Mouse (Mus musculus) R1 (cell line): Measurements from ENCODE around the gene Ncoa4.

ENCODE experiments used
- DNase-seq: peaks from one replicate; pipeline ENCODE4 v3.0.0-alpha.2; 2018; ENCODE audit warnings: low read depth, low spot score

The Ncoa4 gene

GRCm38 (mm10) chr14:32193557-32193956, 33.9 kb downstream of the Ncoa4 start:
- peak; percentile 32 for DNase-seq

- peak; percentile 59 for DNase-seq
These were observed 41.7 kb downstream of the Ncoa4 start for GRCm38 (mm10) chr14:32201354-32201753.

- DNase-seq: peak; percentile 94
These were observed 42.3 kb downstream of the Ncoa4 start, which contains the start of the genes Timm23 and Parg for GRCm38 (mm10) chr14:32201791-32202451. Timm23 (minus strand) TSS chr14:32201898. Parg (plus strand) TSS chr14:32201949.

GRCm38 (mm10) chr14:32226601-32227000, 66.9 kb downstream of the Ncoa4 start:
- no peak for DNase-seq

- peak; percentile 49 for DNase-seq
These were observed 69.3 kb downstream of the Ncoa4 start for GRCm38 (mm10) chr14:32228996-32229395.
